Mouse (Mus musculus) testis, adult 2 months (tissue): Measurements from ENCODE around the gene Aqp5.

Source experiments
- CTCF ChIP-seq: fragments of 200-500 bp; IDR thresholded peaks from 2 replicates; pipeline ENCODE4 v1.5.1; 2012; ENCODE audit warnings: low read depth, mild to moderate bottlenecking, inconsistent platforms, low read length, moderate library complexity; ENCODE audit not compliant: control insufficient read depth, insufficient read depth, insufficient replicate concordance
- POLR2A ChIP-seq: fragments of 200-500 bp; IDR thresholded peaks from 2 replicates; pipeline ENCODE4 v1.6.1; 2012; ENCODE audit warnings: low read depth, mild to moderate bottlenecking, inconsistent platforms, low read length, moderate library complexity; ENCODE audit not compliant: control insufficient read depth

- TF ChIP-seq CTCF (no peak), POLR2A (no peak)
Measured at GRCm38 (mm10) chr15:99568682-99569081, 21.9 kb upstream of the Aqp5 start.
